Mouse (Mus musculus): Measurements from ENCODE around the gene Ppp1r26. TPM values are rescaled to one million over a fixed set of nuclear protein-coding genes. Genes with fewer than 3 reads are reported as not detected.

Ppp1r26 gene
- polyA plus RNA-seq, 1 experiment from 2014 or later = 6.3 TPM

DNA sequence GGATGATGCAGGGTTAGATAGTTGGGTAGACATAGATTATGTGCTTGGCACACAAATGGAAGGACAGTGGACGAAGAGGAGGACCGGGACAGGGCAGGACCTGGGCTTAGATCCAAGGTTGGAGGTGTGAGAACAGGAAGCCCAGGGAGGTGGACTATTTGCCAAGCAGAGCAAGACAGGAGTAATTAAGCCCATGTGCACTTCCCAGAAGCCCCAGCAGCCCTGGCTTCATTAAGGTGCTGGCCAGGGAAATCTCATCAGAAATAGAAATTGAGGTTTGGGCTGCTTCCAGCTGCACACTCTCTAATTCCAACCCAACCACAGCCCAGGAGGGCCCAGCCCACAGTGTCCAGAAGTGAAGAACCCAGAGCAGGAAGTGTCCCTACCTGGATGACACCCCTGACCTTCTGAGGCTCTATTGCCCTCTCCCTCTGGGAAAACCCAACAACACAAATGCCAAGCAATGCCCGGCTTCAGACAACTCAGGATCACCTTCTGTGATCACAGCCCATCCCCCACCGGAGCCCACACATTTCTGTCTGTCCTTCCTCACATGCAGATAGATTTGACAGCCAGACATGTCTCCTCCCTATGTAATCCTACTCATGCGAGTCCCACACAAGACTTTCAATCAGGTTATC, 32.4 kb upstream of the Ppp1r26 start:
- Histone ChIP-seq H3K27ac (ENCODE audit: low read length) (no peak overlapping the region), H3K9me3 (ENCODE audit: control insufficient read depth, low read length) (no peaks in the 10 kb centered on the region), H3K4me2 (ENCODE audit: low read depth, low read length) (no peak overlapping the region), H3K4me1 (replicated peaks; ENCODE audit: control insufficient read depth, insufficient read depth, low read length) (peaks cover 9% of the 10 kb centered on the region), H3K36me3 (ENCODE audit: control insufficient read depth, insufficient read depth, low read length) (no peaks in the 10 kb centered on the region), H3K9ac (ENCODE audit: low read length) (no peak overlapping the region), H3K27me3 (ENCODE audit: control insufficient read depth, insufficient read depth, low read depth, low read length) (no peaks in the 10 kb centered on the region), H3K4me3 (ENCODE audit: low read length) (no peak overlapping the region)
- 80% methylated on average over 5 of the region's 5 CpGs for WGBS
- no peak for ATAC-seq (ENCODE audit: low read depth)

DNA sequence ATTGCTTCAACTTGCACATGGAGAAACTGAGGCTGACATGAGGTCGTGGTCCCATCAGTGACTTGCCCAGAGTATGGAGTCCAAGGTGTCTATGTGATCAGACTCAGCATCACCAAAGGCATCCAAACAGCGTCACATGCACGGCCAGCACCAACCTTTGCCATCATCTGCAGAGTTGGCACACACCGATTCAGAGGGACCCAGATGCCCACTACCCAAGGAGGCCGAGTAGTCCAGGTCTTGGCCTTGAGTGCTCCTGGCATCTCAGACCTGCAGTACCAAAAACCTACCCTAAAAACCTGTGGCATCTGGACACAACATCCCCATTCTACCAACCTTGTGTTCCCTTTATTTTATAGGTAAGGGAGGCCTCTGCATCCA, 31.9 kb upstream of the Ppp1r26 start:
- no peak overlapping the region for H3K4me3 ChIP-seq (ENCODE audit: low read length)
- H3K9ac ChIP-seq (ENCODE audit: low read length) = no peak overlapping the region
- no peak overlapping the region for H3K4me2 ChIP-seq (ENCODE audit: low read depth, low read length)
- H3K4me1 ChIP-seq (replicated peaks; ENCODE audit: control insufficient read depth, insufficient read depth, low read length) = peaks cover 9% of the 10 kb centered on the region
- H3K9me3 ChIP-seq (ENCODE audit: control insufficient read depth, low read length) = no peaks in the 10 kb centered on the region
- WGBS = 91% methylated on average over 5 of the region's 5 CpGs
- H3K27me3 ChIP-seq (ENCODE audit: control insufficient read depth, insufficient read depth, low read depth, low read length) = no peaks in the 10 kb centered on the region
- H3K27ac ChIP-seq (ENCODE audit: low read length) = no peak overlapping the region
- H3K36me3 ChIP-seq (ENCODE audit: control insufficient read depth, insufficient read depth, low read length) = no peaks in the 10 kb centered on the region
- no peak for ATAC-seq (ENCODE audit: low read depth)

- Histone ChIP-seq H3K4me1 (replicated peaks; ENCODE audit: control insufficient read depth, insufficient read depth, low read length) (peaks cover 9% of the 10 kb centered on the region), H3K9ac (ENCODE audit: low read length) (no peak overlapping the region), H3K27ac (ENCODE audit: low read length) (no peak overlapping the region), H3K9me3 (ENCODE audit: control insufficient read depth, low read length) (no peaks in the 10 kb centered on the region), H3K27me3 (ENCODE audit: control insufficient read depth, insufficient read depth, low read depth, low read length) (no peaks in the 10 kb centered on the region), H3K4me2 (ENCODE audit: low read depth, low read length) (no peak overlapping the region), H3K36me3 (ENCODE audit: control insufficient read depth, insufficient read depth, low read length) (no peaks in the 10 kb centered on the region), H3K4me3 (ENCODE audit: low read length) (no peak overlapping the region)
- peak; percentile 46 for ATAC-seq (ENCODE audit: low read depth)
- 36% methylated on average over 10 of the region's 10 CpGs for WGBS
Measured at GRCm38 (mm10) chr2:28415387-28416024, 31.1 kb upstream of the Ppp1r26 start.

DNA sequence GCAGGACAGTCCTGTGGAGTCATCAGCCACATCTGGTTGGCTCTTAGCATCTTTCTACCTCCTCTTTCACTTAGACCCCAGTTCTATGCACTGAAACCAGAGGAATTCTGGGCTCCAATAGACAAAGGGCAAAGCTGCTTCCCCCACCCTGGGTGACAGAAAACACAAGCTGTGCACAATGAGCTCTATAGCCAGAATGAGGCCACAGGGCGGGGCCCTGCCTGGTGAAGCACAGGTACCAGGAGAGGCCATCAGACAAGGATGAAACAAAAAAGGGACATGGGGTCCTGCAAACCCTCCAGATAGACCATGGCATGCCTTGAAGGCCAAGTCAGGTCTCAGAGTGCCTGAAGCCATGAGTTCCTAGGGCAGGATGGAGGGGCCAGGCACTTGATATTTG, 30.1 kb upstream of the Ppp1r26 start:
- no peak for ATAC-seq (ENCODE audit: low read depth)
- Histone ChIP-seq H3K27ac (ENCODE audit: low read length) (no peak overlapping the region), H3K4me2 (ENCODE audit: low read depth, low read length) (no peak overlapping the region), H3K4me1 (replicated peaks; ENCODE audit: control insufficient read depth, insufficient read depth, low read length) (peaks cover 9% of the 10 kb centered on the region), H3K9ac (ENCODE audit: low read length) (no peak overlapping the region), H3K36me3 (ENCODE audit: control insufficient read depth, insufficient read depth, low read length) (no peaks in the 10 kb centered on the region), H3K4me3 (ENCODE audit: low read length) (no peak overlapping the region), H3K9me3 (ENCODE audit: control insufficient read depth, low read length) (no peaks in the 10 kb centered on the region), H3K27me3 (ENCODE audit: control insufficient read depth, insufficient read depth, low read depth, low read length) (no peaks in the 10 kb centered on the region)
- 100% methylated on average over 1 of the region's 1 CpGs for WGBS

DNA sequence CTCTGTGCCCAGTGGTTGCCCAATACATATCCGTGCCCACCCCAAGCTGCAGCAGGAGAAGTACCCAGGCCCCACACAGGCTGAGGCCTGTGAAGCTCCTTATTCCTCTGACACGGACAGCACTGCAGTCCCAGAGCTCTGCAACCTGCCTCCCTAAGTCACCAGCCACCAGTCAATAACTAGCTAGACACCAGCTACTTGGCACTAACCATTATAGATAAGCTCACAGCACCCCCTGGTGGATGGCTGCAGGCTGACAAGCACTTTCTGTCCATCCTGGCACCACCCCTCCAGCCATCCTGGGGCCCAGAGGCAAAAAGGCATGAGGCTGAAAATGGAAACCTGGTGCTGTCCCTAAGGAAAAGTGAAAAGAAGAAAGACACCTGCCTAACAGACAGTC, 28.6 kb upstream of the Ppp1r26 start:
- Histone ChIP-seq H3K4me2 (ENCODE audit: low read depth, low read length) (no peak overlapping the region), H3K27me3 (ENCODE audit: control insufficient read depth, insufficient read depth, low read depth, low read length) (no peaks in the 10 kb centered on the region), H3K27ac (ENCODE audit: low read length) (no peak overlapping the region), H3K36me3 (ENCODE audit: control insufficient read depth, insufficient read depth, low read length) (no peaks in the 10 kb centered on the region), H3K9me3 (ENCODE audit: control insufficient read depth, low read length) (no peaks in the 10 kb centered on the region), H3K9ac (ENCODE audit: low read length) (no peak overlapping the region), H3K4me3 (ENCODE audit: low read length) (no peak overlapping the region), H3K4me1 (replicated peaks; ENCODE audit: control insufficient read depth, insufficient read depth, low read length) (peaks cover 9% of the 10 kb centered on the region)
- WGBS = 35% methylated on average over 2 of the region's 2 CpGs
- peak; percentile 51; the same call in 1 of the 2 replicates for ATAC-seq (ENCODE audit: low read depth)

- H3K9ac ChIP-seq (ENCODE audit: low read length) = no peak overlapping the region
- no peaks in the 10 kb centered on the region for H3K36me3 ChIP-seq (ENCODE audit: control insufficient read depth, insufficient read depth, low read length)
- H3K27ac ChIP-seq (ENCODE audit: low read length) = no peak overlapping the region
- H3K4me1 ChIP-seq (replicated peaks; ENCODE audit: control insufficient read depth, insufficient read depth, low read length) = peaks cover 9% of the 10 kb centered on the region
- no peaks in the 10 kb centered on the region for H3K9me3 ChIP-seq (ENCODE audit: control insufficient read depth, low read length)
- H3K4me3 ChIP-seq (ENCODE audit: low read length) = no peak overlapping the region
- WGBS = 12% methylated on average over 4 of the region's 4 CpGs
- ATAC-seq (ENCODE audit: low read depth) = peak; percentile 15; the same call in 1 of the 2 replicates
- no peak overlapping the region for H3K4me2 ChIP-seq (ENCODE audit: low read depth, low read length)
- no peaks in the 10 kb centered on the region for H3K27me3 ChIP-seq (ENCODE audit: control insufficient read depth, insufficient read depth, low read depth, low read length)
Measured at GRCm38 (mm10) chr2:28419898-28420297, 26.7 kb upstream of the Ppp1r26 start.

GRCm38 (mm10) chr2:28423167-28423566, 23.4 kb upstream of the Ppp1r26 start:
- Histone ChIP-seq H3K9me3 (ENCODE audit: control insufficient read depth, low read length) (no peaks in the 10 kb centered on the region), H3K36me3 (ENCODE audit: control insufficient read depth, insufficient read depth, low read length) (no peaks in the 10 kb centered on the region), H3K4me1 (replicated peaks; ENCODE audit: control insufficient read depth, insufficient read depth, low read length) (no peaks in the 10 kb centered on the region), H3K4me2 (ENCODE audit: low read depth, low read length) (no peak overlapping the region), H3K4me3 (ENCODE audit: low read length) (no peak overlapping the region), H3K27me3 (ENCODE audit: control insufficient read depth, insufficient read depth, low read depth, low read length) (no peaks in the 10 kb centered on the region), H3K9ac (ENCODE audit: low read length) (no peak overlapping the region), H3K27ac (ENCODE audit: low read length) (no peak overlapping the region)
- ATAC-seq (ENCODE audit: low read depth) = no peak
- WGBS = 34% methylated on average over 3 of the region's 3 CpGs

GRCm38 (mm10) chr2:28427226-28427625, 19.4 kb upstream of the Ppp1r26 start:
- no peak for ATAC-seq (ENCODE audit: low read depth)
- H3K4me1 ChIP-seq (replicated peaks; ENCODE audit: control insufficient read depth, insufficient read depth, low read length) = no peaks in the 10 kb centered on the region
- H3K9me3 ChIP-seq (ENCODE audit: control insufficient read depth, low read length) = no peaks in the 10 kb centered on the region
- WGBS = 77% methylated on average over 6 of the region's 6 CpGs
- no peak overlapping the region for H3K4me2 ChIP-seq (ENCODE audit: low read depth, low read length)
- no peak overlapping the region for H3K27ac ChIP-seq (ENCODE audit: low read length)
- H3K36me3 ChIP-seq (ENCODE audit: control insufficient read depth, insufficient read depth, low read length) = no peaks in the 10 kb centered on the region
- no peaks in the 10 kb centered on the region for H3K27me3 ChIP-seq (ENCODE audit: control insufficient read depth, insufficient read depth, low read depth, low read length)
- H3K9ac ChIP-seq (ENCODE audit: low read length) = no peak overlapping the region
- H3K4me3 ChIP-seq (ENCODE audit: low read length) = no peak overlapping the region

GRCm38 (mm10) chr2:28430846-28431245, 15.8 kb upstream of the Ppp1r26 start:
- Histone ChIP-seq H3K36me3 (ENCODE audit: control insufficient read depth, insufficient read depth, low read length) (no peaks in the 10 kb centered on the region), H3K27me3 (ENCODE audit: control insufficient read depth, insufficient read depth, low read depth, low read length) (no peaks in the 10 kb centered on the region), H3K27ac (ENCODE audit: low read length) (peak overlapping the region; percentile 44), H3K4me2 (ENCODE audit: low read depth, low read length) (no peak overlapping the region), H3K9ac (ENCODE audit: low read length) (no peak overlapping the region), H3K4me1 (replicated peaks; ENCODE audit: control insufficient read depth, insufficient read depth, low read length) (peaks cover 6% of the 10 kb centered on the region; the same call in 1 of the 2 replicates), H3K9me3 (ENCODE audit: control insufficient read depth, low read length) (no peaks in the 10 kb centered on the region), H3K4me3 (ENCODE audit: low read length) (no peak overlapping the region)
- peak; percentile 37 for ATAC-seq (ENCODE audit: low read depth)
- WGBS = 36% methylated on average over 6 of the region's 6 CpGs
